Mouse (Mus musculus) MEL (cell line): Measurements from ENCODE around the gene Shld2. TPM values are rescaled to one million over a fixed set of nuclear protein-coding genes. Genes with fewer than 3 reads are reported as not detected.
A peak's percentile ranks its signal among the peaks of the same experiment; 100 is the strongest.

Source experiments
- DNase-seq: peaks from one replicate; pipeline ENCODE4 v3.0.0; 2011; ENCODE audit warnings: low read depth, low spot score
- H3K27ac ChIP-seq: 2 replicates; pipeline ENCODE4 v1.5.1; 2012; ENCODE audit warnings: low read depth, mild to moderate bottlenecking, control low read depth, low read length, moderate library complexity; ENCODE audit not compliant: control insufficient read depth
- H3K27me3 ChIP-seq, 2 experiments: fragments of 150-350 bp in 1 of 2; sonication (generic) in 1 of 2; 2 replicates each; pipeline ENCODE4 v1.6.1; 2012; ENCODE audit warnings: low read length in 2 of 2, mild to moderate bottlenecking in 2 of 2, improper control_type of control experiment in 1 of 2, moderate library complexity in 1 of 2; ENCODE audit not compliant: insufficient read depth in 2 of 2, control insufficient read depth in 1 of 2
- H3K36me3 ChIP-seq, 2 experiments: 2 replicates each; pipeline ENCODE4 v1.6.1; 2012 to 2014; ENCODE audit warnings: low read length in 2 of 2, improper control_type of control experiment in 1 of 2, inconsistent platforms in 1 of 2, mild to moderate bottlenecking in 1 of 2; ENCODE audit not compliant: insufficient read depth in 2 of 2, control insufficient read depth in 1 of 2
- H3K4me1 ChIP-seq, 2 experiments: fragments of 150-350 bp in 1 of 2; sonication (generic) in 1 of 2; 2 replicates each; pipeline ENCODE4 v1.6.1; 2012; ENCODE audit warnings: low read length in 2 of 2, improper control_type of control experiment in 1 of 2, mild to moderate bottlenecking in 1 of 2; ENCODE audit not compliant: insufficient read depth in 2 of 2, control insufficient read depth in 1 of 2
- H3K4me3 ChIP-seq, 2 experiments: fragments of 150-350 bp in 1 of 2; sonication (generic) in 1 of 2; 2 replicates each; pipeline ENCODE4 v1.5.1; 2012; ENCODE audit warnings: low read depth in 2 of 2, low read length in 2 of 2, mild to moderate bottlenecking in 2 of 2, moderate library complexity in 2 of 2, control low read depth in 1 of 2, improper control_type of control experiment in 1 of 2; ENCODE audit not compliant: control insufficient read depth in 1 of 2, insufficient read depth in 1 of 2
- H3K79me2 ChIP-seq: 2 replicates; pipeline ENCODE4 v1.6.1; 2012; ENCODE audit warnings: mild to moderate bottlenecking, low read length, moderate library complexity; ENCODE audit not compliant: control insufficient read depth, poor library complexity, insufficient read depth
- H3K9ac ChIP-seq: 2 replicates; pipeline ENCODE4 v1.6.1; 2012; ENCODE audit warnings: low read depth, mild to moderate bottlenecking, control low read depth, low read length, moderate library complexity; ENCODE audit not compliant: control insufficient read depth, poor library complexity, severe bottlenecking
- H3K9me3 ChIP-seq: fragments of 150-350 bp; sonication (generic); replicated peaks from 2 replicates; pipeline ENCODE4 v1.6.1; 2012; ENCODE audit warnings: mild to moderate bottlenecking, low read length, improper control_type of control experiment, moderate library complexity; ENCODE audit not compliant: insufficient read depth
- CHD2 ChIP-seq: IDR thresholded peaks from 2 replicates; pipeline ENCODE4 v1.6.1; 2011; ENCODE audit warnings: low read length, improper control_type of control experiment
- CTCF ChIP-seq, 3 experiments: IDR thresholded peaks in 2 of 3; conservative IDR thresholded peaks in 1 of 3; 2 replicates each; pipeline ENCODE4 v1.5.1; 2011 to 2012; ENCODE audit warnings: low read length in 3 of 3, low read depth in 2 of 3, mild to moderate bottlenecking in 2 of 3, improper control_type of control experiment in 1 of 3, inconsistent platforms in 1 of 3, mixed read lengths in 1 of 3, moderate library complexity in 1 of 3; ENCODE audit not compliant: control insufficient read depth in 1 of 3, insufficient read depth in 1 of 3, poor library complexity in 1 of 3, severe bottlenecking in 1 of 3
- ETS1 ChIP-seq: IDR thresholded peaks from 2 replicates; pipeline ENCODE4 v1.6.1; 2012; ENCODE audit warnings: low read depth, mild to moderate bottlenecking, inconsistent platforms, low read length, improper control_type of control experiment, moderate library complexity
- MAFK ChIP-seq: IDR thresholded peaks from 2 replicates; pipeline ENCODE4 v1.6.1; 2011; ENCODE audit warnings: low read depth, mild to moderate bottlenecking, low read length, improper control_type of control experiment, borderline replicate concordance
- MAX ChIP-seq: IDR thresholded peaks from 2 replicates; pipeline ENCODE4 v1.6.1; 2011; ENCODE audit warnings: low read length, improper control_type of control experiment
- MAZ ChIP-seq: IDR thresholded peaks from 2 replicates; pipeline ENCODE4 v1.6.1; 2012; ENCODE audit warnings: low read depth, mild to moderate bottlenecking, inconsistent platforms, low read length, improper control_type of control experiment
- MEF2A ChIP-seq: IDR thresholded peaks from 2 replicates; pipeline ENCODE4 v1.6.1; 2014; ENCODE audit warnings: low read depth, mild to moderate bottlenecking, inconsistent platforms, low read length, improper control_type of control experiment; ENCODE audit not compliant: poor library complexity, insufficient replicate concordance, severe bottlenecking; ENCODE audit errors: extremely low read depth
- MYC ChIP-seq: IDR thresholded peaks from 2 replicates; pipeline ENCODE4 v1.6.1; 2011; ENCODE audit warnings: low read depth, mild to moderate bottlenecking, low read length, improper control_type of control experiment, moderate library complexity
- NELFE ChIP-seq: IDR thresholded peaks from 2 replicates; pipeline ENCODE4 v1.6.1; 2011; ENCODE audit warnings: low read depth, low read length, improper control_type of control experiment
- NRF1 ChIP-seq: IDR thresholded peaks from 2 replicates; pipeline ENCODE4 v1.6.1; 2014; ENCODE audit warnings: low read depth, mild to moderate bottlenecking, inconsistent platforms, low read length, improper control_type of control experiment, moderate library complexity; ENCODE audit not compliant: poor library complexity, insufficient read depth, severe bottlenecking
- POLR2A ChIP-seq, 2 experiments: IDR thresholded peaks; 2 replicates each; pipeline ENCODE4 v1.6.1; 2011 to 2012; ENCODE audit warnings: low read length in 2 of 2, mild to moderate bottlenecking in 2 of 2, control low read depth in 1 of 2, improper control_type of control experiment in 1 of 2, low read depth in 1 of 2, moderate library complexity in 1 of 2; ENCODE audit not compliant: control insufficient read depth in 1 of 2, insufficient read depth in 1 of 2, poor library complexity in 1 of 2
- RAD21 ChIP-seq: IDR thresholded peaks from 2 replicates; pipeline ENCODE4 v1.6.1; 2011; ENCODE audit warnings: mild to moderate bottlenecking, low read depth, low read length, improper control_type of control experiment
- RCOR1 ChIP-seq: IDR thresholded peaks from 2 replicates; pipeline ENCODE4 v1.6.1; 2012; ENCODE audit warnings: low read depth, mild to moderate bottlenecking, inconsistent platforms, low read length, improper control_type of control experiment
- SMC3 ChIP-seq: IDR thresholded peaks from 2 replicates; pipeline ENCODE4 v1.6.1; 2011; ENCODE audit warnings: low read depth, low read length, improper control_type of control experiment
- TCF12 ChIP-seq: IDR thresholded peaks from 2 replicates; pipeline ENCODE4 v1.6.1; 2014; ENCODE audit warnings: low read depth, mild to moderate bottlenecking, inconsistent platforms, low read length, improper control_type of control experiment, moderate library complexity
- USF1 ChIP-seq: IDR thresholded peaks from 2 replicates; pipeline ENCODE4 v1.6.1; 2014; ENCODE audit warnings: low read depth, mild to moderate bottlenecking, inconsistent platforms, low read length, improper control_type of control experiment, moderate library complexity
- ZMIZ1 ChIP-seq: IDR thresholded peaks from 2 replicates; pipeline ENCODE4 v1.6.1; 2012; ENCODE audit warnings: low read depth, mild to moderate bottlenecking, inconsistent platforms, low read length, improper control_type of control experiment, moderate library complexity
- polyA plus RNA-seq, 2 experiments: library from polyadenylated mRNA; stranded (reverse) in 1 of 2; unstranded in 1 of 2; fragments of >175 nt in 1 of 2; fragments of >200 nt in 1 of 2; gene quantifications; 2 replicates each; pipeline versions ENCODE4 v1.2.1 to v1.2.4; 2012; ENCODE audit warnings: low replicate concordance in 2 of 2, low read depth in 1 of 2; ENCODE audit not compliant: insufficient read length in 2 of 2, insufficient read depth in 1 of 2, missing spikeins in 1 of 2
- total RNA-seq: library from RNA; depleted of rRNA; stranded (reverse); fragments of 300-350 nt; gene quantifications from 2 replicates; pipeline ENCODE4 v1.2.3, GENCODE M21; 2012

Shld2 gene
- total and polyA plus RNA-seq, 3 experiments: 7.0 to 7.9 TPM; not detected in 1

DNA sequence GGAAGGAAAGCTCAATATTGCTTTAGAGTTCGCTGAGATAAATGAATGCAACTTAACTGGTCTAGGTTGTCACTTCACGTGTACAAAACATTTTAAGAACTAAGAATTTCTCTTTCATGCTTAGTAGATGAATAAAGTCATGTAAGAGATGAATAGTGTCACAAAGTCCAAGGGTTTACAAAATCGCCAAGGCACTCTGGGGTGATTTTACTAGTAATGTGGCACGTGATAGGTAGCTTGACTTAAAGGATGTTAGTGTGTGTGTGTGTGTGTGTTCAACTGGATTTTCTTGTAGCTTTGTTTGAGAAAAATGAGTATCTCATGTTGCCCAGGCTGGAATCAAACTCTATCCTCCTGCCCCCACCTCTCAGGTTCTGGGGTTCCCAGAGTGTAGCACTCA, 1.0 kb downstream of the Shld2 start:
- Histone ChIP-seq H3K27ac (no peak overlapping the region), H3K4me3 (peak overlapping the region in 1 of 2 experiments; percentile 89; a peak in 1 of 4 replicates), H3K9me3 (no peaks in the 10 kb centered on the region), H3K4me1 (peaks cover 12 to 23% of the 10 kb centered on the region in 2 experiments), H3K79me2 (peaks cover 33% of the 10 kb centered on the region), H3K36me3 (peaks cover 0 to 20% of the 10 kb centered on the region in 2 experiments), H3K27me3 (no peaks in the 10 kb centered on the region), H3K9ac (no peak overlapping the region)
- TF ChIP-seq ETS1 (no peak), MAX (no peak), CTCF (IDR thresholded peaks at IDR 0.05 in 2 of 3, conservative IDR thresholded peaks at IDR 0.05 in 1 of 3; ENCODE audit: control insufficient read depth in 1 of 3, insufficient read depth in 1 of 3, low read depth in 2 of 3, low read length in 3 of 3, poor library complexity in 1 of 3, severe bottlenecking in 1 of 3) (no peak), RCOR1 (no peak), POLR2A (IDR thresholded peaks at IDR 0.05; ENCODE audit: control insufficient read depth in 1 of 2, insufficient read depth in 1 of 2, low read depth in 1 of 2, low read length in 2 of 2, poor library complexity in 1 of 2) (no peak), MAFK (no peak), USF1 (no peak), CHD2 (no peak), NRF1 (no peak)
- DNase-seq: no peak

DNA sequence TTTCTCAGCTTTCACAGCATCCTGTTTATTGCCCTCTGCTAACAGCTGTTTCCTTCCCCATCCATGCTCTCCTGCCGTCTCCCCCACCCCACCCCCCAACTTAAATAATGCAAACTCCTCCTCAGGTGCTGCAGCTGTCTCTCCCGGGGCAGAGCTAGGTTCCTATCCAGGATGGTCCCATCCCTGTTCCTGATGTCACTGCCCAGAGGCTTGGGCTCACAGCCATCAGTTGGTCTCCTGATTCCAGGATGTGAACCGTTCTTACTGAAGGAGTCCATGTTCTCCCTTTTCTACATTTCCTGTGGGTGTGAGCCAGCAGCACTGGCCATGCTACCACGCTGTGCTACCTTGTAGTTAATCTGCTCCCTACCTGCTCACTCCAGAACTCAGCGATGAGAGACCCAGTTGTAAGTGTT, 7.0 kb downstream of the Shld2 start:
- H3K36me3 ChIP-seq: no peaks in the 10 kb centered on the region; a peak in 1 of 4 replicates

DNA sequence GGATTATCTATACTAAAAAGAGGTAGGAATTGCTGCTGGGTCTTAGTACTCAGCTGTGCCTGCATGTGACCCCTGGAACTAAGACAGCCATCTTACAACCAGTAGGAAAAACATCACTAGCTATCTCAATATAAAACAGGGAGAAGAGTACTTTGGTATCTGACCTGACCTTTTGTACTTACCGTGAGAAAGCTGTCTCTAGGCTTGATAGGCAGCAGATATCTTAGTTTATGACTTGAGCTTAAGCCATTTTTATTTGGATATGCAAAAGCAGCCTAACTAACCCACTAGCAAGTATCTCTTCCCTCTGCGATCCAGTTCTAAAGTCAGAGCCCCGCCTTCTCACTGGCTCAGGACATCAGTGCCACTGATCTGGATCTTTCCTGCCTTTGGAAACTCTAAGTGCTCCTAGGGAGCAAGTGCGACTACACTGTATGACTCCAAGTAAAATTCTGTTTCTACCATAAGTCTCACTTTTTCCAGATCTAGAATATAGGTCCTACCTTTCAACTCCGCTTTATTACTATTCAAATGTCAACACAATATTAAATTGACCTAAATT, 7.5 kb downstream of the Shld2 start:
- Histone ChIP-seq H3K27me3 (no peaks in the 10 kb centered on the region), H3K9me3 (no peaks in the 10 kb centered on the region), H3K79me2 (no peaks in the 10 kb centered on the region), H3K36me3 (no peaks in the 10 kb centered on the region; a peak in 1 of 4 replicates), H3K4me3 (no peak overlapping the region), H3K9ac (no peak overlapping the region)
- TF ChIP-seq MYC (no peak), ZMIZ1 (no peak), MEF2A (no peak), CHD2 (no peak)
- TF ChIP-seq, all 39 proteins: peak for 0
- no peak overlapping the region for H3K27ac ChIP-seq
- DNase-seq: no peak
- 0 out of 4 replicates have a peak, but pooled peaks cover 0 to 2% of the 10 kb centered on the region in 2 experiments for H3K4me1 ChIP-seq

More for the DNA sequence above, 7.0 kb downstream of the Shld2 start:
- Histone ChIP-seq H3K4me3 (no peak overlapping the region), H3K9ac (no peak overlapping the region), H3K79me2 (no peaks in the 10 kb centered on the region), H3K27ac (no peak overlapping the region), H3K4me1 (0 out of 4 replicates have a peak, but pooled peaks cover 0 to 3% of the 10 kb centered on the region in 2 experiments), H3K9me3 (no peaks in the 10 kb centered on the region), H3K27me3 (no peaks in the 10 kb centered on the region)
- DNase-seq: no peak
- TF ChIP-seq NELFE: no peak
- TF ChIP-seq MAX: no peak
- TF ChIP-seq MAZ: no peak
- no peak for TF ChIP-seq RAD21
- TF ChIP-seq SMC3: no peak
- no peak for TF ChIP-seq TCF12
